Mouse (Mus musculus): Measurements from ENCODE around the gene Rplp1. TPM values are rescaled to one million over a fixed set of nuclear protein-coding genes. Genes with fewer than 3 reads are reported as not detected.

Rplp1 gene
- polyA plus RNA-seq, 1 experiment from 2014 or later: 1,709 TPM

GRCm38 (mm10) chr9:61915393-61916005 lies 1.2 kb upstream of the Rplp1 start:
- no peak for ATAC-seq (replicated peaks; ENCODE audit: low FRiP score, low read depth)
- no peak for TF ChIP-seq CTCF (IDR thresholded peaks at IDR 0.05; ENCODE audit: low read depth)
- H3K4me2 ChIP-seq (ENCODE audit: low read length): peak overlapping the region; percentile 89; the same call in 1 of the 2 replicates
- H3K4me3 ChIP-seq (replicated peaks; ENCODE audit: low read depth, low read length): 0 out of 2 replicates have a peak overlapping the region, but pooled peaks have one; percentile 70
- WGBS: 53% methylated on average over 4 of the region's 4 CpGs
- H3K4me1 ChIP-seq (replicated peaks; ENCODE audit: insufficient read depth, low read length): 0 out of 2 replicates have a peak, but pooled peaks cover 13% of the 10 kb centered on the region
- no peaks in the 10 kb centered on the region for H3K9me3 ChIP-seq (replicated peaks; ENCODE audit: low read length)
- no peak overlapping the region for H3K9ac ChIP-seq (ENCODE audit: low read depth, low read length)
- no peaks in the 10 kb centered on the region for H3K27me3 ChIP-seq (ENCODE audit: insufficient read depth, low read length)
- DNase-seq (ENCODE audit: low spot score): no peak
- peaks cover 21% of the 10 kb centered on the region for H3K36me3 ChIP-seq (ENCODE audit: insufficient read depth, low read length)
- peak overlapping the region; percentile 94 for H3K27ac ChIP-seq

GRCm38 (mm10) chr9:61914917-61915300 lies 567 bp upstream of the Rplp1 start:
- Histone ChIP-seq H3K27ac (peak overlapping the region; percentile 94), H3K4me2 (ENCODE audit: low read length) (peak overlapping the region; percentile 89), H3K4me3 (replicated peaks; ENCODE audit: low read depth, low read length) (peak overlapping the region; percentile 70), H3K4me1 (replicated peaks; ENCODE audit: insufficient read depth, low read length) (0 out of 2 replicates have a peak, but pooled peaks cover 13% of the 10 kb centered on the region), H3K9ac (ENCODE audit: low read depth, low read length) (peak overlapping the region; percentile 79; the same call in 1 of the 2 replicates), H3K27me3 (ENCODE audit: insufficient read depth, low read length) (no peaks in the 10 kb centered on the region), H3K36me3 (ENCODE audit: insufficient read depth, low read length) (peaks cover 21% of the 10 kb centered on the region), H3K9me3 (replicated peaks; ENCODE audit: low read length) (no peaks in the 10 kb centered on the region)
- no peak for DNase-seq (ENCODE audit: low spot score)
- 3% methylated on average over 13 of the region's 13 CpGs for WGBS
- no peak for ATAC-seq (replicated peaks; ENCODE audit: low FRiP score, low read depth)
- no peak for TF ChIP-seq CTCF (IDR thresholded peaks at IDR 0.05; ENCODE audit: low read depth)

GRCm38 (mm10) chr9:61911300-61912128 lies 2.8 kb downstream of the Rplp1 start:
- H3K4me2 ChIP-seq (ENCODE audit: low read length): no peak overlapping the region
- no peak for DNase-seq (ENCODE audit: low spot score)

GRCm38 (mm10) chr9:61910526-61911256 lies 3.7 kb downstream of the Rplp1 start:
- no peak overlapping the region for H3K9ac ChIP-seq (ENCODE audit: low read depth, low read length)
- H3K4me3 ChIP-seq (replicated peaks; ENCODE audit: low read depth, low read length): no peak overlapping the region
- H3K9me3 ChIP-seq (replicated peaks; ENCODE audit: low read length): no peaks in the 10 kb centered on the region
- no peaks in the 10 kb centered on the region for H3K27me3 ChIP-seq (ENCODE audit: insufficient read depth, low read length)
- 45% methylated on average over 20 of the region's 20 CpGs for WGBS
- H3K4me1 ChIP-seq (replicated peaks; ENCODE audit: insufficient read depth, low read length): 0 out of 2 replicates have a peak, but pooled peaks cover 13% of the 10 kb centered on the region
- H3K27ac ChIP-seq: no peak overlapping the region
- peaks cover 15% of the 10 kb centered on the region for H3K36me3 ChIP-seq (ENCODE audit: insufficient read depth, low read length)
- DNase-seq (ENCODE audit: low spot score) (no peak), ATAC-seq (replicated peaks; ENCODE audit: low FRiP score, low read depth) (no peak)
- peak; percentile 9; the same call in 1 of the 2 replicates for TF ChIP-seq CTCF (IDR thresholded peaks at IDR 0.05; ENCODE audit: low read depth)
- H3K4me2 ChIP-seq (ENCODE audit: low read length): no peak overlapping the region

More at GRCm38 (mm10) chr9:61911300-61912128, 2.8 kb downstream of the Rplp1 start:
- TF ChIP-seq CTCF (IDR thresholded peaks at IDR 0.05; ENCODE audit: low read depth): no peak
- Histone ChIP-seq H3K36me3 (ENCODE audit: insufficient read depth, low read length) (peaks cover 15% of the 10 kb centered on the region), H3K9me3 (replicated peaks; ENCODE audit: low read length) (no peaks in the 10 kb centered on the region), H3K27ac (no peak overlapping the region), H3K9ac (ENCODE audit: low read depth, low read length) (no peak overlapping the region), H3K4me3 (replicated peaks; ENCODE audit: low read depth, low read length) (no peak overlapping the region), H3K27me3 (ENCODE audit: insufficient read depth, low read length) (no peaks in the 10 kb centered on the region), H3K4me1 (replicated peaks; ENCODE audit: insufficient read depth, low read length) (0 out of 2 replicates have a peak, but pooled peaks cover 13% of the 10 kb centered on the region)
- no peak for ATAC-seq (replicated peaks; ENCODE audit: low FRiP score, low read depth)
- WGBS: 69% methylated on average over 6 of the region's 6 CpGs

GRCm38 (mm10) chr9:61909633-61910032 lies 4.7 kb downstream of the Rplp1 start:
- TF ChIP-seq CTCF (IDR thresholded peaks at IDR 0.05; ENCODE audit: low read depth): no peak
- H3K9ac ChIP-seq (ENCODE audit: low read depth, low read length): no peak overlapping the region
- 70% methylated on average over 1 of the region's 1 CpGs for WGBS

More at GRCm38 (mm10) chr9:61909633-61910032, 4.7 kb downstream of the Rplp1 start:
- H3K27ac ChIP-seq: no peak overlapping the region
- 0 out of 2 replicates have a peak, but pooled peaks cover 13% of the 10 kb centered on the region for H3K4me1 ChIP-seq (replicated peaks; ENCODE audit: insufficient read depth, low read length)
- no peaks in the 10 kb centered on the region for H3K9me3 ChIP-seq (replicated peaks; ENCODE audit: low read length)
- H3K27me3 ChIP-seq (ENCODE audit: insufficient read depth, low read length): no peaks in the 10 kb centered on the region
- no peak overlapping the region for H3K4me2 ChIP-seq (ENCODE audit: low read length)
- DNase-seq (ENCODE audit: low spot score) (no peak), ATAC-seq (replicated peaks; ENCODE audit: low FRiP score, low read depth) (no peak)
- H3K4me3 ChIP-seq (replicated peaks; ENCODE audit: low read depth, low read length): no peak overlapping the region
- H3K36me3 ChIP-seq (ENCODE audit: insufficient read depth, low read length): peaks cover 15% of the 10 kb centered on the region
